Mouse (Mus musculus): ENCODE measurements at regions not wholly inside any gene's neighbourhood (a gene's known extent, or its start where the extent isn't known, plus 50 kb on each side); places are given as distances from the start of the nearest gene placed in this dataset.

- DNase-seq (ENCODE audit: low spot score) = no peak
- Histone ChIP-seq H3K9me3 (no peaks in the 10 kb centered on the region), H3K27ac (no peak overlapping the region), H3K27me3 (ENCODE audit: insufficient read depth, poor library complexity, severe bottlenecking) (no peaks in the 10 kb centered on the region), H3K36me3 (no peaks in the 10 kb centered on the region), H3K4me1 (replicated peaks) (no peaks in the 10 kb centered on the region), H3K4me3 (no peak overlapping the region)
- 87% methylated on average over 6 of the region's 6 CpGs for WGBS
Measured at GRCm38 (mm10) chr1:127152840-127153239, 52.0 kb upstream of the Mgat5 start.

GRCm38 (mm10) chr1:127135521-127135920, 69.3 kb upstream of the Mgat5 start:
- H3K4me3 ChIP-seq = no peak overlapping the region
- H3K27me3 ChIP-seq (ENCODE audit: insufficient read depth, poor library complexity, severe bottlenecking) = no peaks in the 10 kb centered on the region
- no peak overlapping the region for H3K27ac ChIP-seq
- no peaks in the 10 kb centered on the region for H3K36me3 ChIP-seq
- WGBS = 76% methylated on average over 4 of the region's 4 CpGs
- H3K9me3 ChIP-seq = no peaks in the 10 kb centered on the region
- peaks cover 5% of the 10 kb centered on the region for H3K4me1 ChIP-seq (replicated peaks)
- DNase-seq (ENCODE audit: low spot score) = no peak

GRCm38 (mm10) chr1:127131871-127132270, 72.9 kb upstream of the Mgat5 start:
- H3K27ac ChIP-seq = no peak overlapping the region
- H3K27me3 ChIP-seq (ENCODE audit: insufficient read depth, poor library complexity, severe bottlenecking) = no peaks in the 10 kb centered on the region
- H3K4me1 ChIP-seq (replicated peaks) = peaks cover 5% of the 10 kb centered on the region
- no peak overlapping the region for H3K4me3 ChIP-seq
- no peak for DNase-seq (ENCODE audit: low spot score)
- WGBS = 82% methylated on average over 5 of the region's 5 CpGs
- no peaks in the 10 kb centered on the region for H3K9me3 ChIP-seq
- H3K36me3 ChIP-seq = no peaks in the 10 kb centered on the region

- H3K27ac ChIP-seq = no peak overlapping the region
- WGBS = 92% methylated on average over 5 of the region's 5 CpGs
- no peak overlapping the region for H3K4me3 ChIP-seq
- no peaks in the 10 kb centered on the region for H3K27me3 ChIP-seq (ENCODE audit: insufficient read depth, poor library complexity, severe bottlenecking)
- no peaks in the 10 kb centered on the region for H3K4me1 ChIP-seq (replicated peaks)
- no peaks in the 10 kb centered on the region for H3K36me3 ChIP-seq
- no peaks in the 10 kb centered on the region for H3K9me3 ChIP-seq
- no peak for DNase-seq (ENCODE audit: low spot score)
Measured at GRCm38 (mm10) chr1:127124862-127125261, 80.0 kb upstream of the Mgat5 start.

- WGBS = 86% methylated on average over 1 of the region's 1 CpGs
- DNase-seq (ENCODE audit: low spot score) = no peak
- H3K27ac ChIP-seq = no peak overlapping the region
- H3K4me3 ChIP-seq = no peak overlapping the region
- no peaks in the 10 kb centered on the region for H3K27me3 ChIP-seq (ENCODE audit: insufficient read depth, poor library complexity, severe bottlenecking)
- peaks cover 7% of the 10 kb centered on the region; the same call in 1 of the 2 replicates for H3K9me3 ChIP-seq
- no peaks in the 10 kb centered on the region for H3K4me1 ChIP-seq (replicated peaks)
- no peaks in the 10 kb centered on the region for H3K36me3 ChIP-seq
Measured at GRCm38 (mm10) chr1:127118019-127118418, 86.8 kb upstream of the Mgat5 start.

GRCm38 (mm10) chr1:127107485-127107884, 97.3 kb upstream of the Mgat5 start:
- WGBS = 81% methylated on average over 5 of the region's 5 CpGs
- H3K4me3 ChIP-seq = no peak overlapping the region
- no peaks in the 10 kb centered on the region; the same call in 1 of the 2 replicates for H3K4me1 ChIP-seq (replicated peaks)
- no peak overlapping the region for H3K27ac ChIP-seq
- H3K9me3 ChIP-seq = no peaks in the 10 kb centered on the region
- H3K27me3 ChIP-seq (ENCODE audit: insufficient read depth, poor library complexity, severe bottlenecking) = no peaks in the 10 kb centered on the region
- DNase-seq (ENCODE audit: low spot score) = no peak
- no peaks in the 10 kb centered on the region for H3K36me3 ChIP-seq

- Histone ChIP-seq H3K9me3 (peaks cover 5% of the 10 kb centered on the region; the same call in 1 of the 2 replicates), H3K4me1 (replicated peaks) (no peaks in the 10 kb centered on the region; the same call in 1 of the 2 replicates), H3K27me3 (ENCODE audit: insufficient read depth, poor library complexity, severe bottlenecking) (no peaks in the 10 kb centered on the region), H3K4me3 (no peak overlapping the region), H3K27ac (no peak overlapping the region), H3K36me3 (no peaks in the 10 kb centered on the region)
- DNase-seq (ENCODE audit: low spot score) = no peak
- WGBS = 79% methylated on average over 8 of the region's 8 CpGs
Measured at GRCm38 (mm10) chr1:127105861-127106260, 99.0 kb upstream of the Mgat5 start.

- Histone ChIP-seq H3K27me3 (ENCODE audit: insufficient read depth, poor library complexity, severe bottlenecking) (no peaks in the 10 kb centered on the region), H3K4me3 (no peak overlapping the region), H3K36me3 (no peaks in the 10 kb centered on the region), H3K4me1 (replicated peaks) (no peaks in the 10 kb centered on the region; the same call in 1 of the 2 replicates), H3K27ac (no peak overlapping the region), H3K9me3 (peaks cover 5% of the 10 kb centered on the region; the same call in 1 of the 2 replicates)
- 75% methylated on average over 2 of the region's 2 CpGs for WGBS
- DNase-seq (ENCODE audit: low spot score) = no peak
Measured at GRCm38 (mm10) chr1:127103664-127104063, 101.2 kb upstream of the Mgat5 start.

GRCm38 (mm10) chr1:127098871-127099420, 105.9 kb upstream of the Mgat5 start:
- H3K27ac ChIP-seq = no peak overlapping the region
- H3K27me3 ChIP-seq (ENCODE audit: insufficient read depth, poor library complexity, severe bottlenecking) = no peaks in the 10 kb centered on the region
- H3K4me3 ChIP-seq = no peak overlapping the region
- H3K9me3 ChIP-seq = peaks cover 5% of the 10 kb centered on the region; the same call in 1 of the 2 replicates
- DNase-seq (ENCODE audit: low spot score) = no peak
- H3K4me1 ChIP-seq (replicated peaks) = no peaks in the 10 kb centered on the region
- no peaks in the 10 kb centered on the region for H3K36me3 ChIP-seq

GRCm38 (mm10) chr1:127087616-127088015, 117.2 kb upstream of the Mgat5 start:
- no peak for DNase-seq (ENCODE audit: low spot score)
- Histone ChIP-seq H3K4me3 (no peak overlapping the region), H3K27me3 (ENCODE audit: insufficient read depth, poor library complexity, severe bottlenecking) (no peaks in the 10 kb centered on the region), H3K27ac (no peak overlapping the region), H3K4me1 (replicated peaks) (no peaks in the 10 kb centered on the region), H3K36me3 (no peaks in the 10 kb centered on the region), H3K9me3 (no peaks in the 10 kb centered on the region)

GRCm38 (mm10) chr1:127085988-127086387, 118.8 kb upstream of the Mgat5 start:
- DNase-seq (ENCODE audit: low spot score) = no peak
- Histone ChIP-seq H3K36me3 (no peaks in the 10 kb centered on the region), H3K27ac (no peak overlapping the region), H3K4me1 (replicated peaks) (no peaks in the 10 kb centered on the region), H3K27me3 (ENCODE audit: insufficient read depth, poor library complexity, severe bottlenecking) (no peaks in the 10 kb centered on the region), H3K4me3 (no peak overlapping the region), H3K9me3 (no peaks in the 10 kb centered on the region)
- 89% methylated on average over 4 of the region's 4 CpGs for WGBS

- no peak for DNase-seq (ENCODE audit: low spot score)
- Histone ChIP-seq H3K4me3 (no peak overlapping the region), H3K4me1 (replicated peaks) (no peaks in the 10 kb centered on the region), H3K9me3 (peaks cover 3% of the 10 kb centered on the region), H3K36me3 (no peaks in the 10 kb centered on the region), H3K27ac (no peak overlapping the region), H3K27me3 (ENCODE audit: insufficient read depth, poor library complexity, severe bottlenecking) (no peaks in the 10 kb centered on the region)
- WGBS = 78% methylated on average over 3 of the region's 3 CpGs
Measured at GRCm38 (mm10) chr1:127083761-127084308, 121.0 kb upstream of the Mgat5 start.

GRCm38 (mm10) chr1:127079012-127079411, 125.8 kb upstream of the Mgat5 start:
- Histone ChIP-seq H3K9me3 (peaks cover 3% of the 10 kb centered on the region), H3K27ac (no peak overlapping the region), H3K4me1 (replicated peaks) (no peaks in the 10 kb centered on the region), H3K27me3 (ENCODE audit: insufficient read depth, poor library complexity, severe bottlenecking) (no peaks in the 10 kb centered on the region), H3K36me3 (no peaks in the 10 kb centered on the region), H3K4me3 (no peak overlapping the region)
- no peak for DNase-seq (ENCODE audit: low spot score)
- WGBS = 68% methylated on average over 4 of the region's 4 CpGs

- 91% methylated on average over 2 of the region's 2 CpGs for WGBS
- H3K36me3 ChIP-seq = no peaks in the 10 kb centered on the region
- H3K9me3 ChIP-seq = no peaks in the 10 kb centered on the region
- no peaks in the 10 kb centered on the region for H3K27me3 ChIP-seq (ENCODE audit: insufficient read depth, poor library complexity, severe bottlenecking)
- no peaks in the 10 kb centered on the region for H3K4me1 ChIP-seq (replicated peaks)
- no peak overlapping the region for H3K27ac ChIP-seq
- DNase-seq (ENCODE audit: low spot score) = no peak
- H3K4me3 ChIP-seq = no peak overlapping the region
Measured at GRCm38 (mm10) chr1:127062430-127062829, 142.4 kb upstream of the Mgat5 start.

Measured in hindbrain, embryonic 10.5 days (tissue).